Mouse (Mus musculus): ENCODE results near the gene C1qc. TPM values are rescaled to one million over a fixed set of nuclear protein-coding genes. Genes with fewer than 3 reads are reported as not detected.

C1qc gene
- polyA plus RNA-seq, 1 experiment from 2014 or later = 22.3 TPM

DNA sequence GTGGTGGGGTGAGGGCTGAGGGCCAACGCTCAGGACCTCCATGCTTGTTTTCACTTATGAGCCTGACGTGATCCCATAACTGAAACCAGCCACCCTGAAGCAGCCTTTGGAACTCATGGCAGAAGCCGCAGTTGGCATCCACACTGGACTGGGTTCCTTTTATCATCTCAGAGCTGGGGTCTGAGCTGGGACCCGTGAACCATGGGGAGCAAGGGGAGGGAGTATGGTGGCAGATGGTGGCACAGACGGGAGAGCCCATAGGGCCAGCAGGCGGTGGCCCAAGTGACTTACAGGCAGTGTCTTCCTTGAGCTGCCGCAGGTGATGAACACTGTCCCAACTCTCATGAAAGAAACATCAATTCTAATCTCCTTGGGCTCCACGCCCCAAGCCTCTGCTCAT lies 26.0 kb upstream of the C1qc start:
- 91% methylated on average over 8 of the region's 8 CpGs for WGBS
- peaks cover 15% of the 10 kb centered on the region for H3K4me1 ChIP-seq (ENCODE audit: control insufficient read depth, insufficient read depth, low read length)
- no peak overlapping the region for H3K4me2 ChIP-seq (ENCODE audit: low read length)
- no peak for ATAC-seq
- DNase-seq (ENCODE audit: low spot score) = no peak
- no peak overlapping the region for H3K27ac ChIP-seq (ENCODE audit: low read depth, low read length)
- H3K4me3 ChIP-seq (ENCODE audit: low read depth, low read length) = no peak overlapping the region
- no peaks in the 10 kb centered on the region for H3K27me3 ChIP-seq (replicated peaks; ENCODE audit: control insufficient read depth, insufficient read depth, low read length)
- H3K36me3 ChIP-seq (ENCODE audit: control insufficient read depth, insufficient read depth, low read length) = no peaks in the 10 kb centered on the region
- no peak overlapping the region for H3K9ac ChIP-seq (ENCODE audit: low read length)
- no peaks in the 10 kb centered on the region for H3K9me3 ChIP-seq (replicated peaks; ENCODE audit: control insufficient read depth, low read length)

DNA sequence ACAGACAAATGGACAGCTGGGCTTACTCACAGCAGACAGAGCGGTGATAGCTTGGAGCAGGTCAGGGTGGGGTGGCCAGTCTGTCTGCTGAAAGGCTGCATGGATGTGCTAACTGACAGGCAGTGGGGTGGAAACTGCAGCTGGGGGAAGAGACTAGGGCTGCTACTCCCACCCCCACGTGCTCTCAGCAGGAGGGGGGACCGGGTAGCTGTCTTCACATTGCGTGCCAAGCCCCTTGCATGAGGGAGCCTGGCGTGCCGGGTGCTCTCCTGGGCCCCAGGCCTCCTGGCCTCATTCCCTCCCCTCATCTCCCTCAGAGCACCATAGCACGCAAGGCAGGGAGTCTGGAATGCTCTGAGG lies 24.3 kb upstream of the C1qc start:
- H3K4me3 ChIP-seq (ENCODE audit: low read depth, low read length) = no peak overlapping the region
- no peak for DNase-seq (ENCODE audit: low spot score)
- 0 out of 2 replicates have a peak overlapping the region, but pooled peaks have one; percentile 50 for H3K27ac ChIP-seq (ENCODE audit: low read depth, low read length)
- peaks cover 15% of the 10 kb centered on the region for H3K4me1 ChIP-seq (ENCODE audit: control insufficient read depth, insufficient read depth, low read length)
- H3K4me2 ChIP-seq (ENCODE audit: low read length) = no peak overlapping the region
- H3K9me3 ChIP-seq (replicated peaks; ENCODE audit: control insufficient read depth, low read length) = no peaks in the 10 kb centered on the region
- no peak overlapping the region for H3K9ac ChIP-seq (ENCODE audit: low read length)
- no peaks in the 10 kb centered on the region for H3K36me3 ChIP-seq (ENCODE audit: control insufficient read depth, insufficient read depth, low read length)
- H3K27me3 ChIP-seq (replicated peaks; ENCODE audit: control insufficient read depth, insufficient read depth, low read length) = no peaks in the 10 kb centered on the region
- no peak for ATAC-seq
- 31% methylated on average over 5 of the region's 7 CpGs for WGBS

DNA sequence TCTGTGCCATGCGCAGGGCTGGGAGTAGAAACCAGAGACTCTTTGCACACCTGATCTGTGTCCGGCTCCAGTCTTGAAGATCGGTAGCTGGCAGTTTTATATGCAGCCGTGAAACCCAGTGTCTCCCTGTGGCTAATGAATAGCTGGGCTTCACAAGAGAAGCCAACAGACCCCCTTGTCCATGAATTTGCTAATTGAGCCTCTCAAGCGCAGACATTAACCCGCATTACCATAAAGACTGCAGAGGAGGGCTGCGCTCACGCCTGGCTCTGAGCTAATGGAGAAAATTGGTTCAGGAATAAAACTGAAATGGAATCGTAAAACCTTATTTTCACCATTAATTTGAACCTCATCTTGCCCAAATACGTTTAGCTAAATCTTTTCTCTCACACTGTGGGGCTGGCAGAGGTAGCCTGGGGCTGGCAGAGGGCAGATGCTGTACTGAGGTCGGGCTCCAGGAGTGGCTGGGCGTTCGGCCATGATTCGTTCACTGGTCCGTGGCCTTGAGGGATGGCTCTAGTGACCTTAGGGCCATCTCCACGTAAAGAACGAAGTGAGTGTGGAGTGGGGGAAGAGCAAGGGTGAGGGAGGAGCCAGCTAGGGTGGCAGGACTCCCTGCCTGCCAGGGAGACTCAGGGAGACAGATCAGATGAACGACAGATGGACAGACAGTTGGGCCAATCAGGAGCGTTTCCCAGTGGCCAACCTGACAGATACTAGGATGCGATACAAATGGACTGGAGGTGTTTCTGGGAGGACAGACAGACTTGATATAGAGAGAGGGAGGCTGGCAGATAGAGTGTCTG lies 23.7 kb upstream of the C1qc start:
- Histone ChIP-seq H3K36me3 (ENCODE audit: control insufficient read depth, insufficient read depth, low read length) (no peaks in the 10 kb centered on the region), H3K4me2 (ENCODE audit: low read length) (no peak overlapping the region), H3K27ac (ENCODE audit: low read depth, low read length) (peak overlapping the region; percentile 50; the same call in 1 of the 2 replicates), H3K9ac (ENCODE audit: low read length) (no peak overlapping the region), H3K4me3 (ENCODE audit: low read depth, low read length) (no peak overlapping the region), H3K27me3 (replicated peaks; ENCODE audit: control insufficient read depth, insufficient read depth, low read length) (0 out of 2 replicates have a peak, but pooled peaks cover under 1% of the 10 kb centered on the region), H3K4me1 (ENCODE audit: control insufficient read depth, insufficient read depth, low read length) (peaks cover 18% of the 10 kb centered on the region), H3K9me3 (replicated peaks; ENCODE audit: control insufficient read depth, low read length) (no peaks in the 10 kb centered on the region)
- DNase-seq (ENCODE audit: low spot score) (peak; percentile 53), ATAC-seq (no peak)
- 46% methylated on average over 20 of the region's 20 CpGs for WGBS

DNA sequence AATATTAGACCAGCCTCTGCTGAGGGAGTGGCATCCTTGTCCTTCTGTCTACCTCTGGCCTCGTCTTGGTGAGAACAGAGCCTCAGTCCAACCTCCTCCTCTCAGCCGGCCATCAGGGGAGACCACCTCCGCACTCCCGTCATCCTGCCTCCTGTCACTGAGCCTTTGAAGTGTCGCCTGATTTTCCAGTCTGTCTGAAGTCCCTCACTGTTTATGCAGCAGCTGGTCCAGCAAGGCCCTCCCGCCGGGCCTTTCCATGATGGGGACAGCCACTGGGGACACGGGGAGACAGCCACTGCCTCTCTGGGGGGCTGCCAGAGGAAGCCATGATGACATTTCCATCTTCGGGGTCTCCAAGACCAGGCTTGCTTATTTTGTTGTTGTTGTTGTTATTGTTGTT lies 20.0 kb upstream of the C1qc start:
- Histone ChIP-seq H3K9ac (ENCODE audit: low read length) (no peak overlapping the region), H3K36me3 (ENCODE audit: control insufficient read depth, insufficient read depth, low read length) (no peaks in the 10 kb centered on the region), H3K4me2 (ENCODE audit: low read length) (no peak overlapping the region), H3K4me1 (ENCODE audit: control insufficient read depth, insufficient read depth, low read length) (peaks cover 22% of the 10 kb centered on the region), H3K27ac (ENCODE audit: low read depth, low read length) (no peak overlapping the region), H3K4me3 (ENCODE audit: low read depth, low read length) (no peak overlapping the region), H3K9me3 (replicated peaks; ENCODE audit: control insufficient read depth, low read length) (no peaks in the 10 kb centered on the region), H3K27me3 (replicated peaks; ENCODE audit: control insufficient read depth, insufficient read depth, low read length) (peaks cover 13% of the 10 kb centered on the region; the same call in 1 of the 2 replicates)
- ATAC-seq (no peak), DNase-seq (ENCODE audit: low spot score) (no peak)
- WGBS = 23% methylated on average over 9 of the region's 9 CpGs

DNA sequence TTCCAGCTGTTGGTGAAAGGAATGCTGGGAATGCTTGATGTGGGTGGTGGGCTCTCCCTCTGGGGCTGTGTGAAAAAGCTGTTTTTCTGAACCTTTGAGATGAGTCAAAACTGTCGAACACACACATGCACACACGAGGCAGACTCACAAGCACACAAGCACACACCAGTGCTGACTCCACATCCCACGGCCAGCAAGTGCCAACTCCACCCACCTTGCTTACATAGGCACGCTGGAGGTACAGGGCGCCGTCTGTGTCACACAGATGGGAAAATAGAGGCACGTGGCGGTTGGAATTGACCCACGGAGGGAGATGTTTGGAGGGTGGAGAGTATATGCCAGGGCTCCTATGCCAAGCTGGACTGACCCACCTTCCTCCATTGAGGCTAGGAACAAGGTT lies 18.9 kb upstream of the C1qc start:
- Histone ChIP-seq H3K27me3 (replicated peaks; ENCODE audit: control insufficient read depth, insufficient read depth, low read length) (peaks cover 13% of the 10 kb centered on the region; the same call in 1 of the 2 replicates), H3K4me2 (ENCODE audit: low read length) (peak overlapping the region; percentile 35), H3K4me1 (ENCODE audit: control insufficient read depth, insufficient read depth, low read length) (peaks cover 15% of the 10 kb centered on the region), H3K36me3 (ENCODE audit: control insufficient read depth, insufficient read depth, low read length) (no peaks in the 10 kb centered on the region), H3K9me3 (replicated peaks; ENCODE audit: control insufficient read depth, low read length) (no peaks in the 10 kb centered on the region), H3K4me3 (ENCODE audit: low read depth, low read length) (no peak overlapping the region), H3K9ac (ENCODE audit: low read length) (no peak overlapping the region), H3K27ac (ENCODE audit: low read depth, low read length) (0 out of 2 replicates have a peak overlapping the region, but pooled peaks have one; percentile 9)
- 49% methylated on average over 9 of the region's 9 CpGs for WGBS
- peak; percentile 2; the same call in 1 of the 2 replicates for ATAC-seq
- DNase-seq (ENCODE audit: low spot score) = no peak

DNA sequence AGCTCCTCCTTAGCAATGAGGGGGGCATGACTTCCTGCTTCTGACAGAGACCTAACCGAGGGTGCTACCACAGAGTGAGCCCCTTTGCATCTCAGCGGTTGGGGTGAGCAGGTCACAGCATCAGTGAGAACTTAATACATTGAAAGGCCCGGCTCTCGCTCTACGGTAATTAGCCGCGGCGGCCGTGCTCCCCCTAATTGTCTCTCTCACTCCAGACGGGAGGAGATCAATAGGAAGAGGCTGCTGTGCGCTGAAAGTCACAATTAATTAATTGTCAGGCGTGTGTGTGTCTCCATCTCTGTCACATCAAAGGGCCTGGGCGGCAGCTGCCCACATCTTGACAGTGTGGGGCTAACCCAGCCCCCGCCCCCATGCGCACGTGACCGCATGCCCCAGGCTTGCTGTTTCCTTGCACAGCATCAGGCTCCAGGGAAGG lies 18.4 kb upstream of the C1qc start:
- Histone ChIP-seq H3K9me3 (replicated peaks; ENCODE audit: control insufficient read depth, low read length) (no peaks in the 10 kb centered on the region), H3K27ac (ENCODE audit: low read depth, low read length) (0 out of 2 replicates have a peak overlapping the region, but pooled peaks have one; percentile 9), H3K4me2 (ENCODE audit: low read length) (peak overlapping the region; percentile 35), H3K36me3 (ENCODE audit: control insufficient read depth, insufficient read depth, low read length) (no peaks in the 10 kb centered on the region), H3K4me3 (ENCODE audit: low read depth, low read length) (no peak overlapping the region), H3K4me1 (ENCODE audit: control insufficient read depth, insufficient read depth, low read length) (peaks cover 10% of the 10 kb centered on the region), H3K9ac (ENCODE audit: low read length) (peak overlapping the region; percentile 8; the same call in 1 of the 2 replicates), H3K27me3 (replicated peaks; ENCODE audit: control insufficient read depth, insufficient read depth, low read length) (peaks cover 13% of the 10 kb centered on the region; the same call in 1 of the 2 replicates)
- WGBS = 1% methylated on average over 17 of the region's 17 CpGs
- ATAC-seq (peak; percentile 67), DNase-seq (ENCODE audit: low spot score) (peak; percentile 61)

DNA sequence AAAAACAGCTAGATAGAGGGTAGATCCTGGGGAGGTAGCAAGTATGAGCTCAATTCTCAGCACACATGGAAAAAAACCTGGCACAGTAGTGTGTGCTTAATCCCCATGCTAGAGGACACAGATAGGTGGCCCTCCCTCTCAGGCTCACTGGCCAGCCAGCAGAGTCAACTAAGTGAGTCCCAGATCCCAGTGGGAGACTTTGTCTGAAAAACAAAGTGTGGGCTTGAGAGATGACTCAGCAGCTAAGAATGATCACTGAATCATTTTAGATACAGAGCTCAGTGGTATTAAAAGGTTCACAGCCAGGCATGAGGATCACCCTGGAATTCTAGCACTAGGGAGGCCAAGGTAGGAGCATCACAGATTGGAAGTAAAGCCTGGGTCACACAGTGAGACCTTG lies 14.9 kb upstream of the C1qc start:
- Histone ChIP-seq H3K4me2 (ENCODE audit: low read length) (no peak overlapping the region), H3K36me3 (ENCODE audit: control insufficient read depth, insufficient read depth, low read length) (no peaks in the 10 kb centered on the region), H3K9ac (ENCODE audit: low read length) (no peak overlapping the region), H3K27me3 (replicated peaks; ENCODE audit: control insufficient read depth, insufficient read depth, low read length) (peaks cover 16% of the 10 kb centered on the region; the same call in 1 of the 2 replicates), H3K9me3 (replicated peaks; ENCODE audit: control insufficient read depth, low read length) (no peaks in the 10 kb centered on the region), H3K4me3 (ENCODE audit: low read depth, low read length) (no peak overlapping the region), H3K4me1 (ENCODE audit: control insufficient read depth, insufficient read depth, low read length) (peaks cover 22% of the 10 kb centered on the region), H3K27ac (ENCODE audit: low read depth, low read length) (no peak overlapping the region)
- no peak for ATAC-seq
- DNase-seq (ENCODE audit: low spot score) = no peak

DNA sequence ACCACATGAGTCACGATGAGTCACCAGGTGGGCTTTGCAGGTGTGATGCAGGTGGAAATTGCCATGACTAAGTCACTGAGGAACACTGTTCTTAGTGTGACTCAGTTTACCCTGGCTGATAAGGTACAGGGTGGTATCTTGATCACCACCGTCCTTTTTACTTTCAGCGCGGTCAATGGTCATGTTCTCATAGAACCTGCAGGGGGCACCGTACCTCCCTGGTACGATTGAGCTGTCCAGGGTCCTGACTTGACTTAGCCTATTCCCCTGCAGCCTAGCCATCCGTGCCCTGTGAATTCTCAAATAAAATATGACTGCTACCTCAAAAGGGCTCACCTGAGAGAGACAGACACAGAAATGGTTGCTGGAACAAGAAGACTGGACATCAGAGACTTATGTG lies 14.2 kb upstream of the C1qc start:
- peaks cover 16% of the 10 kb centered on the region; the same call in 1 of the 2 replicates for H3K27me3 ChIP-seq (replicated peaks; ENCODE audit: control insufficient read depth, insufficient read depth, low read length)
- 14% methylated on average over 7 of the region's 7 CpGs for WGBS

More for the DNA sequence above, 14.2 kb upstream of the C1qc start:
- no peaks in the 10 kb centered on the region for H3K36me3 ChIP-seq (ENCODE audit: control insufficient read depth, insufficient read depth, low read length)
- peak; percentile 68 for DNase-seq (ENCODE audit: low spot score)
- no peak overlapping the region for H3K4me3 ChIP-seq (ENCODE audit: low read depth, low read length)
- H3K27ac ChIP-seq (ENCODE audit: low read depth, low read length) = no peak overlapping the region
- no peaks in the 10 kb centered on the region for H3K9me3 ChIP-seq (replicated peaks; ENCODE audit: control insufficient read depth, low read length)
- H3K4me2 ChIP-seq (ENCODE audit: low read length) = no peak overlapping the region
- H3K9ac ChIP-seq (ENCODE audit: low read length) = no peak overlapping the region
- H3K4me1 ChIP-seq (ENCODE audit: control insufficient read depth, insufficient read depth, low read length) = peaks cover 22% of the 10 kb centered on the region
- ATAC-seq = no peak
